Mouse (Mus musculus) embryonic facial prominence, embryonic 11.5 days (tissue): ENCODE data around the gene Smurf2. TPM values are rescaled to one million over a fixed set of nuclear protein-coding genes. Genes with fewer than 3 reads are reported as not detected.

Source experiments
- ATAC-seq: fragments of 200-750 bp; cut with Nextera tagmentation; replicated peaks from 2 replicates; pipeline ENCODE4 v1.8.0; 2017; ENCODE audit warnings: low read depth; ENCODE audit not compliant: insufficient number of reproducible peaks, low FRiP score, low TSS enrichment
- DNase-seq: peaks from one replicate; pipeline ENCODE4 v3.0.0-alpha.2; 2015; ENCODE audit warnings: low spot score
- H3K27ac ChIP-seq: fragments of 300-500 bp; sonication (generic); replicated peaks from 2 replicates; pipeline ENCODE4 v1.5.1; 2014; ENCODE audit warnings: mild to moderate bottlenecking, low read depth, low read length, control low read depth
- H3K27me3 ChIP-seq: fragments of 300-500 bp; sonication (generic); 2 replicates; pipeline ENCODE4 v1.6.1; 2014; ENCODE audit warnings: mild to moderate bottlenecking, low read length, moderate library complexity, mixed read lengths; ENCODE audit not compliant: control insufficient read depth, insufficient read depth
- H3K36me3 ChIP-seq: fragments of 300-500 bp; sonication (generic); replicated peaks from 2 replicates; pipeline ENCODE4 v1.6.1; 2014; ENCODE audit warnings: low read depth, mild to moderate bottlenecking, low read length, moderate library complexity, mixed read lengths; ENCODE audit not compliant: control insufficient read depth, insufficient read depth
- H3K4me1 ChIP-seq: fragments of 300-500 bp; sonication (generic); 2 replicates; pipeline ENCODE4 v1.6.1; 2014; ENCODE audit warnings: low read length, mixed read lengths; ENCODE audit not compliant: control insufficient read depth, insufficient read depth
- H3K4me2 ChIP-seq: fragments of 300-500 bp; sonication (generic); 2 replicates; pipeline ENCODE4 v1.6.1; 2014; ENCODE audit warnings: low read depth, mild to moderate bottlenecking, control low read depth, low read length, moderate library complexity
- H3K4me3 ChIP-seq: fragments of 300-500 bp; sonication (generic); 2 replicates; pipeline ENCODE4 v1.5.1; 2014; ENCODE audit warnings: low read depth, low read length, control low read depth
- H3K9ac ChIP-seq: fragments of 300-500 bp; sonication (generic); replicated peaks from 2 replicates; pipeline ENCODE4 v1.6.1; 2014; ENCODE audit warnings: mild to moderate bottlenecking, control low read depth, low read length
- H3K9me3 ChIP-seq: fragments of 300-500 bp; sonication (generic); replicated peaks from 2 replicates; pipeline ENCODE4 v1.6.1; 2016; ENCODE audit warnings: mild to moderate bottlenecking, low read length, inconsistent platforms, mixed read lengths; ENCODE audit not compliant: control insufficient read depth
- WGBS: fragments of 180-500 bp; shearing (Covaris S2); extraction: QIAGEN DNeasy Blood & Tissue Kit; methylation state at CpG from one replicate; pipeline ENCODE4 v1.1.7; 2014; 5-methylcytosine and 5-hydroxymethylcytosine counted together
- polyA plus RNA-seq: library from polyadenylated mRNA; unstranded; fragments of >200 nt; fragmentation: Nextera tagmentation; extraction: Ambion mirVana; gene quantifications from 2 replicates; pipeline ENCODE4 v1.2.1, GENCODE M21; 2014

Smurf2 gene
- polyA plus RNA-seq, 1 experiment from 2014 or later = 19.8 TPM

DNA sequence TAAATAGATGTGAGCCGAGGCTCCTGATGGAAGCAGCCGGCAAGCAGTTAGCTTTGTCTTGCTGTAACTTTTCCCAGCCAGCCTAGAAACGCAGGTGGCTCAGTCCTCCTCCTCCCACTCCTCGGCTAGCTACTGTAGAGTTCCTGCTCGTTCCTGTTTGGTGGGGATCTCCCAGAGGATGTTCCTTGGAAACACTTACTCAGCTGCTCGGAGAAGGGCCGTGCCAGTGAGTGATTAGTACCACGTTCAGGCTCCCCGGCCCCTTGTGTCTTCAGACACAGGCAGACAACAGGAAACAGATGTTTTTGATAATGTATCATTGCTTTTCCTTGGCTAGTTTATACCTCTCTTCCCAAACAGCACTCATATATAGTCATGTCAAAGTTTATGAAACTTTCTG, 124.8 kb downstream of the Smurf2 start:
- Histone ChIP-seq H3K27ac (no peak overlapping the region), H3K36me3 (peaks cover 8% of the 10 kb centered on the region), H3K4me1 (no peaks in the 10 kb centered on the region), H3K4me2 (no peak overlapping the region), H3K9me3 (no peaks in the 10 kb centered on the region), H3K9ac (no peak overlapping the region), H3K27me3 (no peaks in the 10 kb centered on the region), H3K4me3 (no peak overlapping the region)
- no peak for ATAC-seq
- peak; percentile 51 for DNase-seq
- 36% methylated on average over 9 of the region's 9 CpGs for WGBS

DNA sequence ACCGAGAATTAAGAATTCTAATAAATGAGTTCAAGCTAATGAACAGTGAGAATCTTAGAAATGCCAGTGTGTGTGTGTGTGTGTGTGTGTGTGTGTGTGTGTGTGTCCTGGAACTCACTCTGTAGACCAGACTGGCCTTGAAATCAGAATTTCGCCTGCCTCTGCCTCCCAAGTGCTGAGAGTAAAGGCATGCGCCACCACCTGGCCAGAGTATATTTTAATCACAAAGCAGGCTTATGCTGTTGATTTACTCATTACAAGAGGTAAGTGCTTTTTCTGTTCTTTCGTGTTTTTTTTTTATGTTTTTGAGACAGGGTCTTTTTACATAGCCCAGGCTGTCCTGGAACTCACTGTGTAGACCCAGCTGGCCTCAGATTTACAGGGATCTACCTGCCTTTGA, 126.7 kb downstream of the Smurf2 start:
- ATAC-seq = no peak
- DNase-seq = no peak
- no peak overlapping the region for H3K27ac ChIP-seq
- WGBS = 77% methylated on average over 4 of the region's 4 CpGs
- H3K4me2 ChIP-seq = no peak overlapping the region
- no peak overlapping the region for H3K4me3 ChIP-seq
- H3K4me1 ChIP-seq = no peaks in the 10 kb centered on the region
- no peaks in the 10 kb centered on the region for H3K27me3 ChIP-seq
- H3K9ac ChIP-seq = no peak overlapping the region
- H3K36me3 ChIP-seq = peaks cover 6% of the 10 kb centered on the region
- H3K9me3 ChIP-seq = no peaks in the 10 kb centered on the region

DNA sequence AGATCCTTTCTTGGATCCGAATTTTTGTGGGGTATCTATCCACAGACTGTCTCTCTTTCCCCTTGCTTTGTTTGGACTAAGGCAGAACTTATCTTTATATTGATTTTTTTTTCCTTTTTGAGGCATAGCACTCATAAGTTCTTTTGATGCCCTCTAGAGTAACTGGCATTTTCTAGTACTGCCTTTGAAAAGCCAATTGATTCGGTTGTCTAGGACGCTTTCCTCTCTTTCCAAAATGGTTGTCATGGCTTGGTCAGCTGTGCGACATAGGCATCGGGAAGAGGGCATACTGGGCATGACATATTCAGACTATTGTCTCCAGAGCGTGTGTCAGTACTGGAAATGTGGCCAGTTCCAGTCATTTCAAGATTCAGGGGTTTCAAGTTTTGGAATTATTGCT, 130.9 kb downstream of the Smurf2 start:
- no peaks in the 10 kb centered on the region for H3K4me1 ChIP-seq
- H3K27ac ChIP-seq = no peak overlapping the region
- WGBS = 2% methylated on average over 6 of the region's 6 CpGs
- ATAC-seq (no peak), DNase-seq (peak; percentile 54)
- H3K4me3 ChIP-seq = peak overlapping the region; percentile 83
- H3K9me3 ChIP-seq = no peaks in the 10 kb centered on the region
- H3K4me2 ChIP-seq = peak overlapping the region; percentile 48
- peaks cover 5% of the 10 kb centered on the region for H3K36me3 ChIP-seq
- H3K9ac ChIP-seq = peak overlapping the region; percentile 99
- H3K27me3 ChIP-seq = no peaks in the 10 kb centered on the region

DNA sequence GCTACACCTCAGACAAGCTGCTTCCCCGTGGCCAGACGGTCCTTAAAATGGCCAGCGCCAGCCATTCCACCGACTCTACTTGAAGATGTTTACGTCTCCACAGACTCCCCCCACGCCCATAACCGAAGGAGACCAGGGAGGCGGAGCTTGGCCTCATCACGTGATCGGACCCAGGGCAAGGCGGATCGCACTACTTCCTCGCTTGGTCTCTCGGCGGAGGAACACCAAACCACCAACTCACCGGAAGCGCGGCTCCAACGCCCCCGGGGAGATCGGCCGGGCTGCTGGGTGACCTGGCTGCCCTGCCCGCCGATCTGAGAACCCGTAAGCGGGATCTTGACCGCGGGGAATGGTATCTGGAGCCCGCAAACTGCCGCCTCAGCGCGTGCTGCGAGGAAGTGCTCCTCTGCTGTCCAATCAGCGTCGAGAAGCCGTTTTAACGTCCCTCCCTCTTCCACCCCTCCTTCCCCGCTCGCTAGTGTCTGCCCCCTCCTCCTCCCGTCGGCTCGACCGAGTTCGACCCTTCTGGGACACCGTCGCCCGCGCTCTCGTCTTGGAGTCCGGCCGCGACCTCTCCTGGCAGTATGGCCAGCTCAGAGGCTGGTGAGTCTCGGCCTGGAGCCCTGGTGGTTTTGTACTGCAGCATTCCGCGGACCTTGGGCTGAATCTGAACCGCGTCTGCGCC, 131.6 kb downstream of the Smurf2 start, which contains the start of the genes Ddx5 and Cep95:
Ddx5 (minus strand) TSS at position 411 of the 685 bp plus-strand sequence.
Cep95 (plus strand) TSS at position 478 of the 685 bp plus-strand sequence.
- Histone ChIP-seq H3K27ac (peak within 1 kb of the TSS; percentile 94), H3K36me3 (peaks cover 8% of the 10 kb centered on the region)

DNA sequence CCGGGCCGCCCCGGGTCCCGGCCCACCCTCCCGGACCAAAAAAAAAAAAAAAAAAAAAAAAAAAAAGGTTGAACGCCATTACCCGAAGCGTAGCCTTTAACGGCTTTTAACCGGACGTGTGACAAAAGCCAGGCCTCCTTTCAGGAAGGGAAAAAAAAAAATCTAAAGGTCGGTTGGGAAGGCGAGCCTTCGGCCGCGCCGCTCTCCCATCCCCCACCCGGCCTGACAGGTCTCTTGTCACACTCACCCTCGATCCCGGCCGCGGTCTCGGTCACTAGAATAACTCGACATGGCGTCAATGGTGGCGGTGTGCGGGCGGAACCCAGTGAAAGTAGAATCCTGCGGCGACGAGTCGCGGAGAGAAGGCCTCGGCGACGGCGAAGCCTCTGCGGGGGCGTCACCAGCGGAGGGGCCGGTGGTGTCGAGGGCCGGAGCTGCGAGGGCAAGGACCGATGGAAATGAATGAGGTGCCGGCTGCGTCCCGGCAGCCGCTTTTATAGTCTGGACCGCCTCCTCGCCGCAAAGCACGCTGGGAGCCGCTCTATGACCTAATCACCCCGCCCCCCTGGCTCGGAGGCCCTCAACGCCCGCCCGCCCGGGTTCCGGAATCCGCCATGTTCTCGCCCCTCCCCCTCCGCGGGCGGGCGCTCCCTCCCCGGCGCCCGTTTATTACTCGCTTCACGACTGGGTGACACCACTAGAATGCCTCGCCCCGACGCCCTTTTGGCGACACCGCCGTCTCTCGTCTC, 132.3 kb downstream of the Smurf2 start:
- Histone ChIP-seq H3K9me3 (no peaks in the 10 kb centered on the region), H3K27ac (peak overlapping the region; percentile 94), H3K4me2 (peak overlapping the region; percentile 16), H3K4me3 (peak overlapping the region; percentile 83), H3K27me3 (no peaks in the 10 kb centered on the region), H3K36me3 (peaks cover 11% of the 10 kb centered on the region), H3K4me1 (no peaks in the 10 kb centered on the region), H3K9ac (peak overlapping the region; percentile 99)
- DNase-seq (peak; percentile 99), ATAC-seq (peak; percentile 61)
- WGBS = under 1% methylated on average over 70 of the region's 79 CpGs

More for the DNA sequence above, 131.6 kb downstream of the Smurf2 start, which contains the start of the genes Ddx5 and Cep95:
- under 1% methylated on average over 58 of the region's 58 CpGs for WGBS
- Histone ChIP-seq H3K4me3 (peak within 1 kb of the TSS; percentile 83), H3K9ac (peak within 1 kb of the TSS; percentile 99), H3K4me1 (no peaks in the 10 kb centered on the region), H3K9me3 (no peaks in the 10 kb centered on the region), H3K4me2 (peak within 1 kb of the TSS; percentile 48), H3K27me3 (no peaks in the 10 kb centered on the region)
- ATAC-seq (peak; percentile 89), DNase-seq (peak; percentile 98)

DNA sequence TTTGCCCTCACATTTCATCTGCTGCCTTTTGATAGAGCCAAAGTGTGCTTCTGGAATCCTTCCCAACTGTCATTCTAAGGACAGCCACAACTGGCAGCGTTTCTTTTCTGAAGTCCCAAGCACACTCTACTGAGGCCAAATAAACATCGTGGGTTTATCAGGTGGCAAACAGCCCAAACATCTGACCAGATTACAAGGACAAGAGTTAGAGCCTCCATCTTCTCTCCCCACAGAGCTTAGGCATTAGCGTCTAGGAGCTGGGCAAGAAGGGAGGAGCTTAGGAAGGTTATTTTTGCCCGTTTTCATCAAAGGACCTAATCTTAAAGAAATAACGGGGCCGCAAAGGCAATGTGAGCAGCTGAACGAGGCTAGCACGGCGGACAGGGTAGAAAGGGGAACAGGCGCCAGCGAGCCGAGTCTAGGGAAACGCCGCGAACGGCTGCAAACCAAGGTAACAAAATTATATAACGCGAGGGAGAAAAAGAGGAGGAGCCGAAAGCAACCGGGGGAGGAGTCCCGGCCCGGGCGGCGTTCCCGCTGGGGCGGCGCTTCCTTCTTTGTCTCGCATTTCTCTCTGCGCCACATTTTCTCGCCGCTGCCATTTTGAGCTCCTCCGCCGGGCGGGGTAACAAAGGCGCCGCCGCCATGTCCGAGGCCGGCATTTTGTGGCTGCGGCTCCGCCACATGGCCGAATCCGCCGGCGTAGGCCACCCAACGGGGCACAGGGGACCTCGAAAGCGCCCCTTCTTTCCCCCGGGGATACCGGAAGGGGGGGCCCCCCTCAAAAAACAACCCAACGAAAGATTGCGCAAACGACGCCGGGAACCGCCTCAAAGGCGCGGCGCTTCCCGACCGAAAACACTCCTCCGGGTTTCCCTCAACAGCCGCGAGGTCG, 133.1 kb downstream of the Smurf2 start:
- Histone ChIP-seq H3K9ac (peak overlapping the region; percentile 99), H3K27me3 (no peaks in the 10 kb centered on the region), H3K4me3 (peak overlapping the region; percentile 83), H3K36me3 (peaks cover 11% of the 10 kb centered on the region), H3K4me1 (no peaks in the 10 kb centered on the region), H3K4me2 (peak overlapping the region; percentile 68), H3K9me3 (no peaks in the 10 kb centered on the region), H3K27ac (peak overlapping the region; percentile 94)
- ATAC-seq (0 out of 2 replicates have a peak, but pooled peaks have one; percentile 21), DNase-seq (peak; percentile 92)
- WGBS = under 1% methylated on average over 65 of the region's 65 CpGs

DNA sequence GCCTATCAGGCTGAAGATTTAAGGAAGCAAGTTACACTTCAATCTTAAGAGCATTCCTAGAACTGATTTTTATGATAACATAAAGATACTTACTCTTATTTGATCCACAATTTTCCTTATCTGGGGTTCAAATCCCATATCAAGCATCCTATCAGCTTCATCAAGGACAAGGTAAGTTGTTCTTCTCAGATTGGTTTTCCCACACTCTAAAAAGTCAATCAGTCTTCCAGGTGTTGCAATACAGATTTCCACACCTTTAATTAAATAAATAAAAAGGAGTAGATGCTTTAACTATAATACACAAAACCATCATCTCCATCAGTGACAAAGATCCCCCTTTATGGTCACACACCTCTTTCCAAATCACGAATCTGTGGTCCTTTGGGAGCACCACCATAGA, 135.5 kb downstream of the Smurf2 start:
- Histone ChIP-seq H3K27me3 (no peaks in the 10 kb centered on the region), H3K27ac (no peak overlapping the region), H3K9ac (no peak overlapping the region), H3K4me3 (no peak overlapping the region), H3K4me1 (no peaks in the 10 kb centered on the region), H3K9me3 (no peaks in the 10 kb centered on the region), H3K36me3 (peaks cover 11% of the 10 kb centered on the region), H3K4me2 (no peak overlapping the region)
- ATAC-seq = no peak
- WGBS = 85% methylated on average over 1 of the region's 1 CpGs
- DNase-seq = no peak
